Mouse (Mus musculus): ENCODE data around the gene Trmt10a. TPM values are rescaled to one million over a fixed set of nuclear protein-coding genes. Genes with fewer than 3 reads are reported as not detected.

The Trmt10a gene
- polyA plus RNA-seq (2017; shearing (Covaris generic)) = 10 to 100 TPM in 2 of 3 experiments, 1 to 10 TPM in 1; 9.3 to 11.3 (median 10.4) TPM

GRCm38 (mm10) chr3:138143315-138144059 lies at the start of gene Trmt10a:
Gene Trmt10a, plus strand, starts transcription at chr3:138143448.
- peak; percentile 90 for ATAC-seq

DNA sequence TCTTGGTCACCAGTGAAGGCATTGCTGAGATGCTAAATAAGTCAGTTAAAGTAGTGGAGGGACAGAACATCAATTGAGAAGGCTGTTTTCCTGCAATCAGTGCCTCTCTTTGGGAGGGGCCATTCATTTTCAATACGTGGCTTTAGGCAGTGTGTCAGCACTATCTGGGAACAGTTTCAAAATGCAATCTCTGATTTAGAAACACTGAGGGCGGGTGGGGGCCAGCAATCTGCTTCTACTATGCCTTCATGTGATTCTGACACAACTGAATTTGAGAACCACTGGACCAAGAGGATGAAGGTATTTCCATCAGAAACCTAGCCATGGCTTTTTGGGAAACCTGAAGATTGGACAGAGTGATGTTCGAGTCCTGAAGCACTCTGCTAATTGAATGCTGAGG lies 47.9 kb upstream of the Trmt10a start:
- no peak for ATAC-seq

GRCm38 (mm10) chr3:138095718-138096117 lies 47.5 kb upstream of the Trmt10a start:
- ATAC-seq = no peak

- ATAC-seq = no peak
Measured at GRCm38 (mm10) chr3:138096263-138097028, 46.8 kb upstream of the Trmt10a start.

- no peak for ATAC-seq
Measured at GRCm38 (mm10) chr3:138097718-138098117, 45.5 kb upstream of the Trmt10a start.

- no peak for ATAC-seq
Measured at GRCm38 (mm10) chr3:138101936-138102335, 41.3 kb upstream of the Trmt10a start.

DNA sequence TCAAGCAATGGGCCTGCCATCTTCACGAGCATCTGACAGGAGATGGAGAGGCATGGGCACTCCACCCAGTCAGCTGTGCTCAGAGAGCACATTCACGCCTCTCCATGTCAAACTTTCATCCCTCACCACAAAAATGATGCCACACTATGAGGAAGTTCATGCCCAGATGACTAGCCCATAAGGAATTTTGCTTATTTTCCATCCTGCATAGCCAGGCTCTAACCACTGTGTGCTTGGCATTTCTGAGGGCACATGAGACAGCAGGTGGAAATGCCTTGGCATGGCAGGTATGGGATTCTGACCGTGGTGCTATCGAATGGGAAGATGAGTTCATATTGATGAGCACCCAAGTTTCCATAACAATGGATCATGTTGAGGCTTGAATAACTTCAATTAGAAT lies 39.6 kb upstream of the Trmt10a start:
- ATAC-seq = no peak

GRCm38 (mm10) chr3:138105056-138105455 lies 38.2 kb upstream of the Trmt10a start:
- ATAC-seq = no peak

- no peak for ATAC-seq
Measured at GRCm38 (mm10) chr3:138106887-138107286, 36.4 kb upstream of the Trmt10a start.

- no peak for ATAC-seq
Measured at GRCm38 (mm10) chr3:138110910-138111782, 32.1 kb upstream of the Trmt10a start.

DNA sequence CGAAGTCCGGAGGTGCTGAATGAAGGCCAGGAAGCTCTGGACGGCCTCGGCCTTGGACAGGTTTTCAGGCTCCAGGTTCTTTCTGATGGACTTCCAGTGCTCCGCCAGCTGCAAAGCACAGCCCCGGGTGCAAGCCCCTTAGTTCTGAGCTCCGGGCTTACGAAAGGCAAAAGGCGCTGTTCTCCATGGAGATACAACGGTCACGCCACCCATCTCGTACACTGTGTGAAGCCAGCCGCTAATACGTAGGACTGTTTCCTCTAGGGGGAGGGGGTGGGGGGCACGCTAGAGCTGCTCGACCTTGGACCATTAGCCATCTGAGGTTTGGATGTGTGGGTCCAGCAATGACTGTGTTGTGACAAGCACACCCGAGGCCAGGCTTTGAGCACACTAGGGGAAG lies 29.1 kb upstream of the Trmt10a start:
- no peak for ATAC-seq

DNA sequence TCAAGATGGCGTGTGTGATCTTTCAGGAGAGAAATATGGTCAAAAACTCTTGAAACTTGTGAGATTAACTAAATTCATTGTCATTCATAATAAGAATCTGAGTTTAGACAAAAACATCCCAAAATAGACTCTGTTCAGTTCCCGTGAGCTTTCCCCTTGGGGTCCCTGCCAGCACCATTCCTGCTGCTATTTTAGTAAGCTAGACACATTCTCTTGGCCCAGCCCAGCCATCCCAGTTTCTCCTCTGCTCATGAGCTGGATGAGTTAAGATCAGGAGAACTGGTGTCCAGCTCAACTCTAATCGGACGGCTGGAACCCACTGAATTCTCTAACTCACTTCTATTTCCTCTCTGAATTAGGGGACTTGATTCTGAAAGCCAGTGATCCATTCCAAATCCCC lies 26.4 kb upstream of the Trmt10a start:
- no peak for ATAC-seq

GRCm38 (mm10) chr3:138118392-138118791 lies 24.9 kb upstream of the Trmt10a start:
- ATAC-seq = peak; percentile 21

DNA sequence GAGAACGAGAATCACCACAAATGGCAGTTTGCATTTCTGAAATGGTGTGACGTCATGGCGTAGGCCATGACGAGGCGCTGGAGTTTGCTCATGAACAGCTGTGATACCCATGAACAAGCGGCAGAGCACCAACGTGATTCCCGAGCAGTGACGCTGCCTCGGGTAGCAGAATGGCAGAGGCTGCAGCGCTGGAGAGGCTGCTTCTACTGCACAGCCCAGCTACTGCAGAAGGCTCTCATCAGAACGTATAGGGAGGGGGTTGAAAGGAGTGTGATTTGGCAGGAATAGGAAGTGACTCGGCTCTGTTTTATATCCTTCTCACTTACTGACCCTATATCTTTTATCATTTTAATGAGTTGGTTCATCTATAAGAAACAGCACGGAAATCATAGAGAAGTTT lies 24.4 kb upstream of the Trmt10a start:
- ATAC-seq = peak; percentile 38

DNA sequence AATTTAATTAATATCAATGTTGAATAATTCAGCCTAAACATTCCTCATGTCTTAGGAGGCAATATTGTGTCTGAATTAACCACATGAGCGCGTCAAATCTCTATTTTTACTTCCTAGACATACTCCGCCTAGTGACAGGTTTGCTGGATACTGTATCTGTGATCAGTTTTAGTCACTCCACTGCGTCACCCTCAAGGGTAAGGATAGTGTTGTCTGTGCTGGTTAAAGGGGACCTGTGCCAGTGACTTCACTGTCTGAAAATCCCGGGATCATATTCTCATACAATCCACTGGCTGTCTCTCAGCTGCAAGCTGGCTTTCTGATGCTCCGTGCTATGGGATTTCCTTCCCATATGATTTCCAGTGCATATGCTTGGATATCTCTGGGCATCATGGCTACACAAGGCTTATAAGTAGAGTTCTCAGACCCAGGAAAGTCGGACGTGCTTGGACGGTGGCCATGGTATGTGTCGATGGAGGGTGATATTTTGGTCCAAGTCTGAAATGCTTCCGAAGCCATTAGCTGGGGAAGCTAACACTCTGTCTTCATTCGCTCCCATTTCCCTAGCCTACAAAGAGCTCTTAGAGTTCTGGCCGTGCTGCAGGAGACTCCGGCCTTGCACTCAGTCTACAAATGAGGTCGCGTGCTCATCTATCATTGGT lies 23.7 kb upstream of the Trmt10a start:
- no peak for ATAC-seq

DNA sequence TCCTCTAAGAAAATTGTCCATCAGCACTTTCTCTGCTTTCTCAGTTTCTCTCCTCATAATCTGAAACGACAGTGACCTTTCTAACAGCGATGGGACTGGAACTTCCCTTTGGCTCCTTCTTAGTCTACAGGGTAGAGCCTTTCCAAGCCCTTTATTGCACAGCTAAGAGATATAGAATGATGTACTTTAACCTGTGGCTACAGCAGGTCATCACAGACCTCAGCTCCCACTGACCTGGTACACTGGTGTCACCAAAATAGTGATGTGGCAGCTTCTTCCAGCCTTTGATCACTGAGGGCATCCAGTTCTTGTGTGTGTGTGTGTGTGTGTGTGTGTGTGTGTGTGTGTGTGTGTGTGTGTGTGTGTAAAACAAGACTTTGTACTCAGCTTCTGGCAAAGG lies 21.8 kb upstream of the Trmt10a start:
- ATAC-seq = no peak

DNA sequence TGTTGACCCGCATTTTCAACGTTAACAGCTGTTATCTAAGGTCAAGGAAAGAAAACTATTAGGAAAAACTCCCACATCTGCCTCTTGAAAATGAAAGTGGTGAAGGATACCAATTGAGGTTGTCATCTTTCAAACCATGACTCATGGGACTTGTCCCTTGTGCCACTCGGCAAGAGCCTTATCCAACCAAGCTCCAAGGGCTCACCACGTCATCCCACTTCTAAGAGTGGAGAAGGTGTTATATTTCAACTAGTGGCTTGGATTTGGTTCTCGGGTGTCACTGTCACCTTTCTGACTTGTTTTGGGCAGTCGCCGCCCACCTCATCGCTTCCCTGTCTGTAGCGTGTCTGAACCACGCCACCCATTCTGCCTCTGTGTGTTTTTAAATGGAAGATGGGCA lies 19.4 kb upstream of the Trmt10a start:
- ATAC-seq = no peak

DNA sequence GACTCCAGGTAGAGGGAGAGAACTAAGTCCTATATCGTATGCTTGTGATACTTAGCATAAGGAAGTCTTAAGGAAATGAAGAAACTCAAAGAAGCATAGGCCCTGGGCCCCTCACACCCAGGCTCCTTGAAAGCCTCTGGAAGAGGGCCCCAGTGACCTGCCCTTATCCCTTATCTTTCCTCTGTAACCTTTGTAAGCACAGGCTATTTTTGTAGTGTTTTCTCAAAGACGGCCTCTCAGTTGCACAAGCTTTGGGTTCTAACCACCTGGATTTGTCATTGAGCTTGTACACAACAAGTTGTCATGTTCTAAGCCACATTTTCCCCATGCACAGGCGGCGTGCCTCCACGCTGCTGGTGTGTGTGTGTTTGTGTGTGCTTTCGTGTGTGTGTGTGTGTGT lies 14.1 kb upstream of the Trmt10a start:
- no peak for ATAC-seq

DNA sequence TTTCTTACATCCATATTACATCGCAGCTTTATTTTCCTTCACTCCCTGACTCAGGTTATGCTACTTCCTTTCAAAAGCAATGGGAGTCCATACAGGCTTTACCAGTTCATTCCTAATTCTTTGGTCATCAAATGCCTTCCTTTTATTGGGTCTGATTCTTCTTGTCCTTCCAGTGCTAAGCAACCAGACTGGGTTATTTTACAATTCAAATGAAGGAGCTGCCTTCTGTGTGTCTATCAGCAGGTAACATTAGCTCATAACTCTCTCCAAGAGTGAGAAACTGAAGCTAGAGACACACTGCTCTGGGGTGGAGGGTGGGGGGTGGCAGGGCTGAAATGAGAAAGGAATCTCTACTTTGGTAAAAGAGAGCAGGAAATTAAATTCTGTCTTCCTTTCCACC lies 12.6 kb upstream of the Trmt10a start:
- ATAC-seq = no peak

GRCm38 (mm10) chr3:138131168-138131567 lies 12.1 kb upstream of the Trmt10a start:
- ATAC-seq = no peak

- no peak for ATAC-seq
Measured at GRCm38 (mm10) chr3:138133463-138133862, 9.8 kb upstream of the Trmt10a start.

DNA sequence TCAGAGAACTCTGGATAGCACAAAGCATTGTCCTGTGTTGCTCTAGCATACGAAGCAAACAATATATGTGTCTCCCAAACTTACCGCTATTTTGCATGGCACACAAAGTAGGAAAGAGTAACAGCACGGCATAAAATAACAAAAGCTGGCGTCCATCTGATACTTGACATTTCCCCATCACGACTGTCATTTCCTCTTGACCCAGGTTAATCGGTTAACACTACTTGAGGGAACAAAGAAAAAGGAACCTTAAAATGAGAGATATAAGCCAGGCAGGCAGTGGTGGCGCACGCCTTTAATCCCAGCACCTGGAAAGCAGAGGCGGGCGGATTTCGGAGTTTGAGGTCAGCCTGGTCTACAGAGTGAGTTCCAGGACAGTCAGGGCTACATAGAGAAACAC lies 9.3 kb upstream of the Trmt10a start:
- no peak for ATAC-seq

GRCm38 (mm10) chr3:138134528-138134927 lies 8.7 kb upstream of the Trmt10a start:
- ATAC-seq = no peak

All from inflammation-experienced regulatory T-cells, adult 6 months (primary cell).